Mouse (Mus musculus) Patski (cell line): ENCODE data around the gene Taf5. TPM values are rescaled to one million over a fixed set of nuclear protein-coding genes. Genes with fewer than 3 reads are reported as not detected.
A peak's percentile ranks its signal among the peaks of the same experiment; 100 is the strongest.

Experiments used
- ATAC-seq: fragments of 100-300 bp; one replicate; pipeline ENCODE4 v1.8.0; 2021
- CTCF ChIA-PET: fragments of 350-600 bp; sonication (Branson Sonifier 250); formaldehyde crosslinking; loops from one replicate; lab custom pipeline; 2022; ENCODE audit warnings: inconsistent platforms; lab: Charles Lee
- POLR2A ChIA-PET: fragments of 350-600 bp; sonication (Branson Sonifier 250); formaldehyde crosslinking; loops from one replicate; lab custom pipeline; 2022; ENCODE audit warnings: antibody characterized with exemption, inconsistent platforms; lab: Charles Lee
- DNase-seq: peaks from one replicate; pipeline ENCODE4 v3.0.0-alpha.2; 2011; ENCODE audit warnings: low read depth, low spot score
- H3K27me3 ChIP-seq: fragments of 371-371 bp; one replicate; pipeline ENCODE4 v1.5.1; 2021
- CTCF ChIP-seq: fragments of 100-300 bp; IDR thresholded peaks from one replicate; pipeline ENCODE4 v1.5.1; 2021
- in situ Hi-C: fragments of 300-500 bp; cut with MboI; formaldehyde crosslinking; loops from 3 replicates; pipeline ENCODE4 v1.11.1; 2018; ENCODE audit warnings: low pct_unique_long_range_greater_than_20kb, mixed read lengths
- polyA plus RNA-seq: library from polyadenylated mRNA; unstranded; gene quantifications from one replicate; pipeline ENCODE4 v1.2.3, GENCODE M21; 2021

Taf5 gene
- polyA plus RNA-seq, 1 experiment from 2014 or later, result 4.1 TPM

- ATAC-seq (peak; percentile 57), DNase-seq (no peak)
- in situ Hi-C loops, result loop anchor here (5.0 kb wide), 1 partner anchor 46 kb away; no protein-coding TSS in a partner anchor
- TF ChIP-seq CTCF, result peak; percentile 85
- POLR2A ChIA-PET, result no interaction called here
- no peaks in the 10 kb centered on the region for H3K27me3 ChIP-seq
- CTCF ChIA-PET, result interaction anchor here (0.8 to 3.1 kb wide), 13 partner anchors 9 to 217 kb away, joined by 3 to 40 read pairs (median 4); no protein-coding TSS in a partner anchor
Measured at GRCm38 (mm10) chr19:47121054-47121453, 53.5 kb downstream of the Taf5 start.

DNA sequence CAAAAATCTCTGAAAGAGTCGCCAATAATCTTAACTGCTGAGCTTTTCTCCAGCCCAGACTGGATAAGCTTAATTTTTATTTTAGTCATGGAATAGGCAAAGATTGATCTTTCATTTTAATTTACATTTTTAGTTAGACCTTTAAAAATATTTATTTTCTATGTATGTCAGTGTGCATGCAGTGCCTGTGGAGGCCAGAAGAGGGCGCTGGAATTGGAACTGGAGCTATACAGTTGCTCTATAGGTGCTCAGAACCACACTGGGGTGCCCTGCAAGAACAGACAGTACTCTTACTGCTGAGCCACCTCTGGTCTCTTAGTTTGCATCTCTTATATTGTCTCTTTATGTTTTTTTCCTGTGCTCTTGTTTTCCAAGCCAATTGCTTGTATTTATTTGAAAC is 55.3 kb downstream of the Taf5 start:
- no peak for DNase-seq
- no peak for ATAC-seq
- H3K27me3 ChIP-seq, result no peaks in the 10 kb centered on the region
- in situ Hi-C loops, result loop anchor here (5.0 kb wide), 1 partner anchor 44 kb away; no protein-coding TSS in a partner anchor
- CTCF ChIA-PET, result interaction anchor here (1.0 to 4.6 kb wide), 9 partner anchors 9 to 52 kb away, joined by 3 to 46 read pairs (median 4); no protein-coding TSS in a partner anchor
- POLR2A ChIA-PET, result interaction anchor here (0.6 kb wide), 1 partner anchor 70 kb away, joined by 4 read pairs; no protein-coding TSS in a partner anchor
- TF ChIP-seq CTCF, result no peak

DNA sequence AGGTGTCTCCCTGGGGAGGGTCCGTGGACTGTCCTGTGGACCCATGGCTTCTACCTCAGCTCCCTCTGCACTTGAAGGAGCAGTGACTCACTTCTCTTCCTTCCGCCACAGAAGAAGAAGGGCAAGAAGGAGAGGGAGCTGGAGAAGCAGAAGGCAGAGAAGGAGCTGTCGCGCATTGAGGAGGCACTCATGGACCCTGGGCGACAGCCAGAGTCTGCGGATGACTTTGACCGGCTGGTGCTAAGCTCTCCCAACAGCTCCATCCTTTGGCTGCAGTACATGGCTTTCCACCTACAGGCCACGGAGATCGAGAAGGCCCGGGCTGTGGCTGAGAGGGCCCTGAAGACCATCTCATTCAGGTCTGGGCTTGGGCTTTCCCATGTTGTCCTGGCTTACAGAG is 60.6 kb downstream of the Taf5 start:
- H3K27me3 ChIP-seq, result no peaks in the 10 kb centered on the region
- TF ChIP-seq CTCF, result no peak
- no peak for ATAC-seq
- ChIA-PET CTCF (interaction anchor here (1.1 kb wide), 1 partner anchor 39 kb away, joined by 3 read pairs; no protein-coding TSS in a partner anchor), POLR2A (no interaction called here)
- DNase-seq, result no peak
- in situ Hi-C loops, result no loop called here

GRCm38 (mm10) chr19:47128835-47129234 is 61.3 kb downstream of the Taf5 start:
- no peak for DNase-seq
- POLR2A ChIA-PET, result no interaction called here
- no peak for TF ChIP-seq CTCF
- no peaks in the 10 kb centered on the region for H3K27me3 ChIP-seq
- CTCF ChIA-PET, result interaction anchor here (1.0 to 1.1 kb wide), 2 partner anchors 10 to 38 kb away, joined by 3 read pairs; no protein-coding TSS in a partner anchor
- in situ Hi-C loops, result no loop called here
- no peak for ATAC-seq

- ATAC-seq (no peak), DNase-seq (no peak)
- no peak for TF ChIP-seq CTCF
- H3K27me3 ChIP-seq, result no peaks in the 10 kb centered on the region
- ChIA-PET CTCF (interaction anchor here (0.9 to 2.7 kb wide), 3 partner anchors 10 to 38 kb away, joined by 3 to 9 read pairs (median 3); no protein-coding TSS in a partner anchor), POLR2A (interaction anchor here (0.5 kb wide), 1 partner anchor 140 kb away, joined by 5 read pairs; no protein-coding TSS in a partner anchor)
- in situ Hi-C loops, result no loop called here
Measured at GRCm38 (mm10) chr19:47130551-47131125, 63.1 kb downstream of the Taf5 start.

Other genes with a start within 250 kb of the Taf5 start
- gene Ina, start 53.0 kb upstream of the Taf5 start, polyA plus RNA-seq, result 1.5 TPM
- 99.6 TPM for gene Nt5c2, start 52.6 kb upstream of the Taf5 start, polyA plus RNA-seq
- 24.9 TPM for gene Pcgf6, start 16.8 kb upstream of the Taf5 start, polyA plus RNA-seq
- gene Usmg5, start 22.9 kb downstream of the Taf5 start, polyA plus RNA-seq, result 714 TPM
- gene Pdcd11, start 23.0 kb downstream of the Taf5 start, polyA plus RNA-seq, result 29.3 TPM
- 0.05 TPM for gene Calhm2, start 70.5 kb downstream of the Taf5 start, polyA plus RNA-seq
- not detected for gene Calhm1, start 76.5 kb downstream of the Taf5 start, polyA plus RNA-seq
- gene Calhm3, start 90.0 kb downstream of the Taf5 start, polyA plus RNA-seq, result not detected
- 0.28 TPM for gene Neurl1a, start 111.1 kb downstream of the Taf5 start, polyA plus RNA-seq